Mouse (Mus musculus): ENCODE measurements at regions not wholly inside any gene's neighbourhood (a gene's known extent, or its start where the extent isn't known, plus 50 kb on each side); places are given as distances from the start of the nearest gene placed in this dataset.

DNA sequence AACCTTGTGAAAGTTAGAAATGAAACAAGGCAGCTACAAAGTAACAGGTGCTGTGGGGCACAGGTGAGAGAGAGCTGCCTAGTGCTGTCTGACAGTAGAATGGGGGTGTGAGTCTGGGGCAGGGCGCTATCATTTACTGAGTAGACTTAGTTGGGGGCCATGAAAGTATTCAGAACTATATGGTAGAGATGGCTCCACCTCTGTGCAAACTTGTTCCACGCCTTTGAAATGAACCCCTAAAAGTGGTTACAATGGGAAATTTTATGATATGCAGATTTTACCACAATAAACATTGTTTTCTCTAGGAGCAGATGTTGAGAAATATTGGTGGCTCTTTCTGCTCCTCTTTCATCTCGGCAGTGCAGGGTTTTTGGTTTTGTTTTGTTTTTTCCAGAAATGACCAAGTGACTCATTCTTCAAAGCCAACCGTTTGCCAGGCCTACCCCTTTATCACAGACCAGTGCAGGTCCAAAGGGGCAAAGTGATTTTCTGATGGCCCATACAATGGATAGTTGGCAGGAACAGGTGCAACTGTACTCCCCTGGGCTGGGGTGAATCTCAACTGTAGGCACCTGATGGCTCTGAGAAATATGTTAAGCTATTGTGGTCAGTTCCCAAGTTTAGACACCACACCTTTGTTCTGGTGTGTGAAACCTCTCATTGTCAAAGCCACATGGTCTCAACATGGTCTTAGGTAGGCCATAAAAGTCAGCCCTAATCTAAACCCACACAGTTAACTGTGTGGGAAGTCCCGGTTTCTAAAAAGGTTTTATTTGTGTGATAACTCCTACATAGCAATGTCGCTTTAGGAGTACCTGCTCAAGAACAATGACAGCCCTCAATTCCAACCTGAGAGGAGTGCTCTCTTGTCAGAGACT is 77.2 kb downstream of the Ets2 start:
- in situ Hi-C loops (cut with MboI, MseI) = no loop called here

DNA sequence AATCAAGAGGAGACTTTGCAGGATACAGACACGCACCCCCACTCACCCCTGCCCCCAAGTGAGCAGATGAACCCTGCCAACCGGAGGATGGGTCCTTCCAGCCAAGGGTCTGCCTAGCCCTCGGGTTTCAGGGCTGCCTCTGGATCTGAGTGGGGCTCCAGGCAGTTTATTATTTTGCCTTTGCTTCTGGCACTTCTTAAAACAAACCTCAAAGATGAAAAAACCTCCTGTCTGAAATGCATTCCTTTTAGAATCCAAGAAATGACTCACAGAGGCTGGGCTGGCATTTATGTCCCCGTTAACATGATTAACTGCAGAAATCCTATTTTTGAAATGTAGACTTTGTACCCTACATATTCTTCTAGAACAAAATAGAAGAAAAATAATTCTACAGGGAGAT is 76.3 kb downstream of the Ets2 start:
- in situ Hi-C loops (cut with MboI, MseI) = no loop called here

DNA sequence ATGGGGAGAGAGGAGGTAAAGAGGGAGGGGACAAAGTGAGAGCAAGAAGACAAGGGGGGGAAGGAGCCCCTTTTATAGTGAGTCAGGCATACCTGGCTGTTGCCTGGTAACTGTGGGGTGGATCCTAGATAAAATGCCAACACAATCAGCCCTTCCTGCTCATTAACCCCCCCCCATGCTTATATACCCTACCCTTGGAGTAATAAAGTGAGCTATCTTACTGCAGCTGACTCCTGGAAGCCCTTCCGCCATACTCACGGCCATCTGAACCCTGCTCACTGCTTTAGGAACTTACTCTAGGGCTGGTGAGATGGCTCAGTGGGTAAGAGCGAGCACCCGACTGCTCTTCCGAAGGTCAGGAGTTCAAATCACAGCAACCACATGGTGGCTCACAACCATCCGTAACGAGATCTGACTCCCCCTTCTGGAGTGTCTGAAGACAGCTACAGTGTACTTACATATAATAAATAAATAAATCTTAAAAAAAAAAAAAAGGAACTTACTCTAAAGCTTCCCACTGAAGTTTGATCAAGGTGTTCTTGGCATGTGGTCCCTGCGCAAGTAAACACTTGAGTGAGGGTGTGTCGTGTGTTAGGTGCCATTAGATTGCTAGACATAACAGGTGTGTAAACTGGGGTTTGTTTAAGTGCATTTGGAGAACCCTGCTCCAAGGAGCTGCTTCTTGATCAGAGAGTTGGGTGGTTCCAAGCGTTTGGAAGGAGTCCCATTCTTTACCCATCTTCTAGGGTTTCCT is 74.9 kb downstream of the Ets2 start:
- in situ Hi-C loops (cut with MboI, MseI) = no loop called here

DNA sequence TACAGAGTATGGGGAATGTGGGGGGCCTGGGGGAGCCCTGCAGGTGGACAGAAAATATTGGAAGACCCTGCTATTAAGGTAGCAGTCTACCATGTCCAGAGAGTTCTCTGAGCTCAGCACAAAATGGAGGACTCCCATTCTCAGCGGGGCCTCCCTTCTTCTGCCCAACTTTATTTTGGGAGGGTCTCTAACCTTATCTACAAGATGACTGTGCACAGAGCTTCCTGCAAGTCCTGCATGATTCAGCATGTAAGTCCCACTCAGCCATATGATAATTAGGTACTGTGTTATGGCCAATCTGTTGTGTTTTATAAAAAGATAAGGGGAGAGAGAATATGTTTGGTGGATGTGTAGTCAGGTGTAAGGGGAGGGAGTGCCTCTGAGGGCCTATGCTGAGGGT is 74.1 kb downstream of the Ets2 start:
- in situ Hi-C loops (cut with MboI, MseI) = no loop called here

DNA sequence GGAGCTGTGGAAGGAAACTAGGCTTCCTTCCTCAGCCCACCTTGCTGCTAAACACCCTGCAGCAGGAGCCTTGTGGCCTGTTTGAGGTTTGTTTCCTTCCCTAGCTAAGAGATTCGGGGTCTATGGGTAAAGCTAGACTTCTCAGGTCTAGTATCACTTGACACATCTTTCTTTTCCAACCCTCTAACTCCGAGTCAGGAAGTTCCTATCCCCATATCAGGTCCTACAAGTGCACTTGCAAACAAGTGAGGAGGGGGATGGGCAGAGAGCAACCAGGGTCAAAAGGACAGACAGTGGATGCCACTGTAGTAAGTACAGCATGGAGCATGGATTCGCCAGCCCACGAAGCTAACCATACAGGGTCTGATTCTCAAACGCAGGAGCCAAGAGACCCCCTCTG is 73.5 kb downstream of the Ets2 start:
- in situ Hi-C loops (cut with MboI, MseI) = no loop called here

DNA sequence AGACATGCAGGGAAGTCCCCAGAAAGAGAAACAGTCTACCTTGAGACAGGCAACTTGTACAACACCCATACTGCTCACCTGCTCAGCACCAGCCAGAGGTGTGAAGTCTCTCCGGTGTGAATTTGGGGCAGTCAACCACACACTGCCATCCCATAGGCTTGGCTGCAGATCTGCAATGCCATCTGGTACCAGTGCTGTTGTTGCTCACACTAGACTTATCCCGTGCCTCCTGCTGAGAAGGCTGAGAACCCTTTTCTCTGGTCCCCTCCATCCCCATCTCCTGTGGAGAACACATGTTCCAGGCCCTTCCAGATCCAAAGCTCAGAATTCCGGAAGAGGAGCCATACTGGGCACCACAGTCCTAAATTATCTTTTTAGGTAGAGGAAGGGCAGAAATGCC is 71.3 kb downstream of the Ets2 start:
- in situ Hi-C loops (cut with MboI, MseI) = loop anchor here in 1 of 2 experiments (5.0 kb wide), 1 partner anchor 39 kb away; no protein-coding TSS in a partner anchor

All from T-helper 17 cell (primary cell).